Mouse (Mus musculus) brain, adult 2 months (tissue): ENCODE measurements around the gene Tcf7l2.

Experiments used
- DNase-seq: peaks from one replicate; pipeline ENCODE4 v3.0.0; 2011; ENCODE audit warnings: low read depth, low spot score

The Tcf7l2 gene

GRCm38 (mm10) chr19:55827613-55828259 is 86.1 kb downstream of the Tcf7l2 start:
- no peak for DNase-seq

DNA sequence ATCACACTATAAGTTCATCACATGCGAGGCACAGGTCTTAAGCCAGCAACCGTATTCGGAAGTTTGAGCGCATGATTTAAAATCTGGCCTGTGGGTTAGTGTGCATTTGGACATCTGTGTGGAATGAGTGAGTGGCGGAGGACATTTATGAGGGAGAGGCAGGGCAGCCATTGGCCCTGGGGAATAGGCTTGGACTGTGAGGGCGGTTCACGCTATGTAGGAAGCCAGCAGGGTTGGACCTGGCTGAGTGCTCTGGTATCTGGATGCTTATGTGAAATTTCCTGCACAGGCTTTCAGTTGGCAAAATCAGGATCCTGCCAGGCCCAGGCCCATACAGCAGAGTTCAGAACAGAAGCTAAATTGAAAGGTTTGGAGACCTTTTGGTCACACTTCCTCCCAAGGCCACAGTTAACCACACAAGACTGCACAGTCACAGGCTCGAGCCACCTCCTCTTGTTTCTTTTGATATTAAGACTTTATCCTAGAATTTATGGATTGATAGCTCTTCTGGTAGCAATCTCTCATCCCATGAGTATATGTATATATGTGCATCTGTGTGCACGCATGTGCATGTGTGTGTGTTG is 89.4 kb downstream of the Tcf7l2 start:
- no peak for DNase-seq

- DNase-seq = no peak
Observed at GRCm38 (mm10) chr19:55832122-55832521, 90.5 kb downstream of the Tcf7l2 start.

DNA sequence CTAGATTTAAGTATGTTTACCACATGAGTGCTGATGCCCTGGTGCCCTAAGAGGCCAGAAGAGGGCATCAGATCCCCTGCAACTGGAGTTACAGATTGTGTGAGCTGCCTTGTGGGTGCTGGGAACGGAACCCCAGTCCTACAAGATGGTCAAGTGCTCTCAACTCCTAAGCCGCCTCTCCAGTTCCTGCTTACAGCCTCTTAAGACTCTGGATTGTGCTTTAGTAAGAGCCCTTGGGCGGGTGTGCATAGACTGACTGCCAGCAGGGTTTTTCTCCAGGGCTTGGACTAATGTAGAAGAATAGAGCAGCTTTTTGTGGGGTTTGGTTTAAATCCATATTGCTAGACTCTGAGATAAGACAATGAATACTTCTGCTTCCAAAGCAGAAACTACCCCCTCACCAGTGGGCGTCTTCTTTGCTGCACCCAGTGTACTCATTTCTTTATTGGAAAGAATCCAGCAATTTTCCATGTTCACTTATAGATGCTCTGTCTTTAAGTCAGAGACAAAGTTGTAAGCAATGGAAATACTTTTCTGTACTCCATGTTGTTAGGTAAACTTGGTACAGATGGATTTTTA is 92.3 kb downstream of the Tcf7l2 start:
- DNase-seq = peak; percentile 61

DNA sequence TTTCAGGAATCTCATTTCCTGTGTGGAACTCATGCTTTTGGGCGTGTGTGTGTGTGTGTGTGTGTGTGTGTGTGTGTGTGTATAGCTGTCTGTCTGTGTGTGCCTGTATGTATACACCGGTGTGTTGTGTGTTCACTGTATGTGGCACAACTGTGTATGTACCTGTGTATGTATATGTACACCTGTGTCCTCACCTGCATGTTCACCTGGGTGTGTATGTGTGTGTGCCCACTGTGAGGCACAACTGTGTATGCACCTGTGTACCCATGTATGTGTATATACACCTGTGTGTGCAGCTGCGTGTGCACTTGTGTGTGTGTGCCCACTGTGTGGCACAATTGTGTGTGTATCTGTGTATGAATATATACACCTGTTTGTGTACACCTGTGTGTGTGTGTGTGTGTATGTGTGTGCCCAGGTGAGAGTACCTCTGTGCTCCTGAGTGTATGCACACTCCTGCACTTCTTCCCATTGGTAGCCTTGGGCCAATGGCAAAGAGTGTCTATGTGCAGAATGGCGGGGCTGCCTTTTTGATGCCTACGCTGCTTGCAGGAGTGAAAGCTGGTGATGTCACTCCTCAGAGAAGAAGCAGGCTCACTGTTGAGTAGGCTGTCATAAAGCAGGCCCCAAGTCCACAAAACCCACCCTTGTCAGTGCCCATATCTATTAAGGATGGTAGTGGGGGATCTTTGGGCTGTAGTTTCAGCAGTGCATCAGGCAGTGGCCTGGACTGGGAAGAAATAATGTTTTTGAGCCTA is 95.5 kb downstream of the Tcf7l2 start:
- no peak for DNase-seq

- peak; percentile 57 for DNase-seq
Observed at GRCm38 (mm10) chr19:55837924-55838323, 96.3 kb downstream of the Tcf7l2 start.

GRCm38 (mm10) chr19:55838389-55839035 is 96.9 kb downstream of the Tcf7l2 start:
- no peak for DNase-seq

DNA sequence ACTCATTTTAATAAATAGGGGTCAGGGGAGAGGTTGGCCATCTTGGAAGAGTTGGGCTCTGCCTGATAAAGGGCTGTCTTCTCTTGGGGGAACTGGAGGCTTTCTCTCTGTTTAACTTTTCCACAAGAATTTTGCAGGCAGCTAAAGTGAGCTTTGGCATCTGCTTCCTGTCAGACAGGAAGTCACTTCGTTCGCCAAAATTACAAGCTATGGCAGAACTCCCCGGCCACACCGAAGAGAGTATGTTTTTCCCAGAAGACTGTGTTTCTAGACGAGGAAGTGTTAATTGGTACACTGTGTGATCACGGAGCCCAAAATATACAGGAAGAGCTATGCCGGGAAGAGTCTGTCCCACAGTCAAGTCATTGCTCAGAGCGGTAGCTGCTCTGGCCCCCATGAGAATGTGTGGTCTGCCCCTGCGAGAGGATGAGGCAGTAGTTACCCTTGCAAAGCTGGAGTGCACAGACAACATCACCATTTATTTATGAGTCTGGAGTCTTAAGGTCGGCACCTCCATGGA is 97.5 kb downstream of the Tcf7l2 start:
- DNase-seq = no peak

GRCm38 (mm10) chr19:55840499-55841121 is 99.0 kb downstream of the Tcf7l2 start:
- no peak for DNase-seq

- DNase-seq = peak; percentile 19
Observed at GRCm38 (mm10) chr19:55842046-55842445, 100.4 kb downstream of the Tcf7l2 start.

DNA sequence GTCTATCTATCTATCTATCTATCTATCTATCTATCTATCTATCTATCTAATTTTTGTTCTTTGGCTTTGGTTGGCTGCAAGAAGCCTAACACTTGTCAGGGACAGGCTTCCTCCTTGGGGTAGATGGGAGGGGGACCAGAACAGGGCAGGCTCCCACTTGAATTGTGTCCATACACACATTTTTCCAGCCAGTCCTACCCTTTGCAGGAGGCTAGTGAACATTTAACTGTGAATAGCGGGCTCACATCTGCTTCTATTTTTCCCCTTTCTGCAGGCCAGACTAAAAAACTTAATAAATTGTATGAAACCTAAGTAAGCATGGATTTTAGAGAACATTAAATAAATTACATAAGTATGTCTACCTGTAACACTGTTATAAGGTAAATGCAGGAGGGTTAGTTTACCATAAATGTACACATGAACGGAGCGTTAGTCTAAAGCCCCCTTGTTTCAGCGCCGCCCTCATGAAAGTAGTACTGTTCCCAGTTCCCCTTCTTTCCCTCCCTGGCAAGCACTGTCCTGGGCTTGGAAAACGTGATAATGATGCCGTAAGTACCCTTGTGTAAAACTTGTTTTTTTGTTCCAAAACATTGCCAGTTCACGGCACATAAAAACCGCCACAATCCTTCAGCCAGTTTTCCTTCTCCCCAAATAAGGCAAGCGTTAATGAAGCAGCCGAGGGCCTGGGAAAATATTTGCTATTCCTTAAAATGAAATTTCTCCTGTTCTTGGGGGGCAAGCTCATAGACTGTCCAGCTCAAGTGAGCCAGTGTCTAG is 101.7 kb downstream of the Tcf7l2 start:
- no peak for DNase-seq

GRCm38 (mm10) chr19:55845702-55846101 is 104.1 kb downstream of the Tcf7l2 start:
- DNase-seq = no peak

DNA sequence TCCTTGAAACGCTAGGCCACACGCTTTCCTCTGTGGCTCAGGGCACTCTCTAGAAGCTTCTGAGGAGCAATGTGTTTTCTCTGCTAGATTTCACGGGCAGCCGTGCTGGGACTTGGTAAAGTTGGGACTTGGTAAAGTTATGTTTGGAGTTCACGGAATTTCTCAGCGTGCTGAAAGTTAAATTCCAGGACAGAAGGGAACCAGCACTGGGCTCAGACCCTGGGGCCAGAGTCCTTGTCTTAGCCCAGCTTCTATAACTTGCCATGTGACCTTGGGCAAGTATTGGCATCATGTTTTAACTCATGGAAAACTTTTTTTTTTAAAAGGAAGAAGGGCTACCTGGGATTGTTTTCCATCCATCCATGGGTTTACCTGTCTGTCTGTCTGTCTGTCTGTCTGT is 104.6 kb downstream of the Tcf7l2 start:
- DNase-seq = no peak

- DNase-seq = no peak
Observed at GRCm38 (mm10) chr19:55847043-55847442, 105.4 kb downstream of the Tcf7l2 start.

GRCm38 (mm10) chr19:55850402-55851078 is 108.9 kb downstream of the Tcf7l2 start:
- DNase-seq = peak; percentile 60

- DNase-seq = peak; percentile 57
Observed at GRCm38 (mm10) chr19:55851498-55852324, 110.1 kb downstream of the Tcf7l2 start.

GRCm38 (mm10) chr19:55854389-55854788 is 112.8 kb downstream of the Tcf7l2 start:
- DNase-seq = no peak

- no peak for DNase-seq
Observed at GRCm38 (mm10) chr19:55855571-55855970, 114.0 kb downstream of the Tcf7l2 start.

DNA sequence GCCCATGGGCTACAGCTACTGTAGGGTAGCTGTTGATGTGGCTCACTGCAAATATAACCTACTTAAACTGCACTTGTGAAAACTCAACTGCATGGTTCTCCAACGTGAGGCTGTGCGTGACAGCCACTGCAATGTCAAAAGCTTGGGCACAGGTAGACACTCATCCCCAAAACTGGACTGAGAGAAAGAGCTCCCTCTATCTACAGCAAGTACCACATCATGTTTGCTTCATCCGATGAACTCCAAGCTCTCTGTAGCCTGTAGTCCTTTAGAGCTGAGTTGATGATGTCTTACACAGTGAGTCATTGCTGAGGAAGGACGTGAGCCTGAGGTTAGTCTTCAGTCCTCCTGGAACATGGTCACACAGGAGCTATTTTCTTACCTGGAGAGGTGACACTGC is 115.7 kb downstream of the Tcf7l2 start:
- DNase-seq = peak; percentile 13
